Mouse (Mus musculus) C2C12 (cell line): ENCODE data around the gene Rbm20.

Experiments
- CEBPB ChIP-seq: IDR thresholded peaks from one replicate; pipeline ENCODE4 v1.6.1; 2011; ENCODE audit warnings: low read depth, mild to moderate bottlenecking, control low read depth, moderate library complexity
- CTCF ChIP-seq: IDR thresholded peaks from one replicate; pipeline ENCODE4 v1.5.1; 2011; ENCODE audit not compliant: control insufficient read depth, insufficient read depth, insufficient read length
- FOSL1 ChIP-seq: IDR thresholded peaks from one replicate; pipeline ENCODE4 v1.8.0; 2011; ENCODE audit warnings: mild to moderate bottlenecking, low read length; ENCODE audit not compliant: poor library complexity, insufficient read depth, severe bottlenecking
- MAX ChIP-seq: IDR thresholded peaks from one replicate; pipeline ENCODE4 v1.6.1; 2011; ENCODE audit warnings: mild to moderate bottlenecking, control low read depth
- MYOD1 ChIP-seq: IDR thresholded peaks from one replicate; pipeline ENCODE4 v1.6.1; 2011; ENCODE audit warnings: low read depth; ENCODE audit not compliant: control insufficient read depth, insufficient read length
- MYOG ChIP-seq: IDR thresholded peaks from one replicate; pipeline ENCODE4 v1.6.1; 2011; ENCODE audit not compliant: control insufficient read depth, insufficient read length; ENCODE audit errors: extremely low read depth
- USF1 ChIP-seq: IDR thresholded peaks from one replicate; pipeline ENCODE4 v1.6.1; 2011; ENCODE audit warnings: low read depth, mild to moderate bottlenecking, control low read depth, moderate library complexity

GRCm38 (mm10) chr19:53755346-53755745, 78.2 kb downstream of the Rbm20 start:
- TF ChIP-seq CTCF = no peak
- TF ChIP-seq MAX = no peak
- TF ChIP-seq MYOD1 = no peak
- no peak for TF ChIP-seq USF1
- TF ChIP-seq FOSL1 = no peak
- TF ChIP-seq MYOG = no peak
- no peak for TF ChIP-seq CEBPB
